Mouse (Mus musculus) layer of hippocampus, postnatal 25 days (tissue): ENCODE results near the gene Emb. TPM values are rescaled to one million over a fixed set of nuclear protein-coding genes. Genes with fewer than 3 reads are reported as not detected.

Experiments used
- DNase-seq, 2 experiments: peaks; one replicate each; pipeline ENCODE4 v3.0.0; 2022; ENCODE audit warnings: mixed read lengths in 2 of 2, low spot score in 1 of 2; ENCODE audit errors: extremely low spot score in 1 of 2
- total RNA-seq, 2 experiments: library from RNA; stranded (reverse); gene quantifications; 2 replicates each; pipeline ENCODE4 v1.2.3; 2021

Gene Emb
- total RNA-seq, 2 experiments from 2014 or later: 29.8 to 31.2 TPM

DNA sequence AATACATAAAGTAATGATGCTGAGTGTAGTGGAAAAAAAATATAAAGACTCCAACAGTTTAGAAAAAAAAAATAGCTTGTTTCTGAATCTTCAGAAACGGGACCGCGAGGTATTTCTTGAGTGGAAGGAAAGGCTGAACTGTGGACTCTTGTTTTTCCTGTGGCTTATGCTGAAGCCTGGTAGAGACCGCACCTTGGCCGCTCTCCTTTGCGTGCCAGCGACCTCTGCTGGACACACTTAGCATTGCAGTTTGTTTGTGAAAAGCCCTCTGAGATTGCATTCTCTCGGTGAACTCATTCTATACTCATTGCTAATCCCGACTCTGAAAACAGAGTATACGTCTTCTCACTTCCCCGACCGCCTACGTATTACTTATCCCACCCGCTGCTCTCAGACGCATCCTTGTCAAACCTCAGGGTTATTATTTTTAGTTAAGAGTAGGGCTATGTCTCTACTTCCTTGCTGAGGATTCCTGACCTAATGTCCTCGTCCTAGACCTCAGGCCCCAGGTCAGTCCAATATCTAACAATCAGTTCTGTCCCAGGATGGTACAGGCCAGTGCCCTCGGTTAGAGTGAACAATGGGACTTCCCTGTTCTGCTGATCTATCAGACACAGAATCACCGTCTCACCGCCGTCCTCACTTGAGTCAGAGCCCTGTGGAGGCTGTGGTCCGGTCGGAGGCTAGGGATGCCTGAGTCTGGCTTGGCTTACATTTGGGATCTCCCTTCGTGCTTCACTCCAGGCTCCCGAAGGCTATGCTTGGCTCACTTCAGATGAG, 103.3 kb downstream of the Emb start:
- DNase-seq: peak; percentile 72 to 94

Other genes with a start within 250 kb of the Emb start
- 10 to 100 TPM; 36.3 to 44.1 TPM for gene Parp8, start 183.0 kb upstream of the Emb start, total RNA-seq
- gene Gm17509, start 12.5 kb downstream of the Emb start, total RNA-seq: 1 to 10 TPM in 1 of 2 experiments, under 1 TPM in 1; 0.94 to 2.1 TPM